Mouse (Mus musculus) ZHBTc4 (cell line): ENCODE measurements around the gene Hint2.

Source experiments
- DNase-seq: peaks from one replicate; pipeline ENCODE4 v3.0.0-alpha.2; 2011; ENCODE audit warnings: low read depth, low spot score

Hint2 gene

GRCm38 (mm10) chr4:43655656-43656338, 469 bp downstream of the Hint2 start:
- no peak for DNase-seq

DNA sequence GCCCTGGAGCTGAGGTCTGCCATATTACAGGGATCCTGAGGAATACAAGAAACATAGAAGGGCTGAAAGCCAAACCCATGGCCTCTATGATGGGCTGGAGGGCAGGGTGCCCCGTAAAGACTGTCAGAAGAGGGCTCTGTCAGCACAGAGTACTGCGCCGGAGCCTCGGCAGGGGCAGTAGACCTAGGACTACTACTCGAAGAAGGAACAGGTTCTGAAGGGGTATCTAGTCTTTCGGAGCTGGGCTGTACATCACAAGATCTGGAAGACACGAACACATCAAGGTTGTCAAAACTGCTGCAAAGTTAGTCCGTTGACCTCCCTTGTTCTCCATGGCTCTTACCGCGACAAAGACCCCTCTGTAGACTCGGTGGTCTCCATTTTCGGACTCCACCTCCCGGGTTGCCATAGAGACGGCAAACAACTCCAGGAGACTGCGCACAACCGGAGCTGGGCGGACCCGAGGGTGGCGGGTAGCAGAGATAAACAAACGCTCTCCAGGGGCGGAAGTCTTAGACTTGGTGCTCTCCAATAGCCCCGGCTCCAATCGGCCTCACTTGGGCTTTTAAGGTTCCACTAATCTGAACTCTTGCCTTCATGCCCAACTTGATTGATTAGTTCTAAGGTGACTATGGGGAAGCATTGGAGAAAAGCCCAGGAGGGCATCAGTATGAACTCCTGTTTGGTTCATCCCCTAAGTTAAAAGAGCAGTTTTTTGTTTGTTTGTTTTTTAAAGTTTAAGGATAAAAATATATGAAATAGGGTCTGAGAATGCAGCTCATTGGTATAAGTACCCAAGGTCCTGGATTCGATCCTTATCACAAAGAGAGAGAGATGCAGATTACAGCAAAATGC, 2.9 kb downstream of the Hint2 start, which contains the start of gene Spag8:
Spag8 (minus strand) TSS at position 434 of the 855 bp plus-strand sequence.
- DNase-seq: peak; percentile 63

- no peak for DNase-seq
Observed at GRCm38 (mm10) chr4:43652726-43653125, 3.5 kb downstream of the Hint2 start.

DNA sequence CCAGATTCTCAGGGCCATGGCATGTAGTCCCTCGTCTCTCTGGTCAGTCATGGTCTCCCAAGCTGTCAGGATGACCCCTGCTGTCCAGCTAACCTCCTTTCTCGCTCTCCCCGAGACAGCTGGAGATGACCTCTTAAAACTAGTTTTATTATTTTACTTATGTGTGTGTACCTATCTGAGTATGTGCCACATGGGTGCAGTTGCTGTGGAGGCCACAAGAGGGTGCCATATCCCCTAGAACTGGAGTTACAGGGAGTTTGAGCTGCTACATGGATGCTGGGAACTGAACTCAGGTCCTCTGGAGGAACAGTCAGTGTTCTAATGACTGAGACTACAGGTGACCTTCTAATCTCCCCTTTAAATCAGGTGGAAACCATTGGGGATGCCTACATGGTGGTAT, 6.5 kb downstream of the Hint2 start:
- DNase-seq: peak; percentile 63

GRCm38 (mm10) chr4:43640491-43640890, 15.8 kb downstream of the Hint2 start:
- DNase-seq: no peak

GRCm38 (mm10) chr4:43640076-43640475, 16.2 kb downstream of the Hint2 start:
- no peak for DNase-seq

DNA sequence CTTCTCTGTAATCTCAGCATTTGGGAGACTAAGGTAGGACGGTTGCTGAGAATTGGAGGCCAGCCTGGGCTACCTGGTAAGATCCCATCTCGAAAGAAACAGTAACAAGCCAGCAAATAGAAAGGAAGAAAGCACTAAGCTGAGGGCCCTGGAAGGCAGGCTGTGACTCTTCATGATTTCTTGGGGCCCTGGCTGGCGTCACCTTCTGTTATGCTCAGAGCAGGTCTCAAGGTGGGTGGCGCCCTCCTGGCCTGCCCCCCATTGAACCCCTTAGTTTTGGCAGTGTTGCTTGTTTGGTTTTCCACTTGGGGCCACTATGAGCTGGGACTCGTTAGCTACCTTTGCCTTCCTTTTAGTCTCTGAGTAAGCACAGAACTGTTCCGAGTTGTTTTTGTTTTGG, 19.5 kb downstream of the Hint2 start:
- DNase-seq: no peak

DNA sequence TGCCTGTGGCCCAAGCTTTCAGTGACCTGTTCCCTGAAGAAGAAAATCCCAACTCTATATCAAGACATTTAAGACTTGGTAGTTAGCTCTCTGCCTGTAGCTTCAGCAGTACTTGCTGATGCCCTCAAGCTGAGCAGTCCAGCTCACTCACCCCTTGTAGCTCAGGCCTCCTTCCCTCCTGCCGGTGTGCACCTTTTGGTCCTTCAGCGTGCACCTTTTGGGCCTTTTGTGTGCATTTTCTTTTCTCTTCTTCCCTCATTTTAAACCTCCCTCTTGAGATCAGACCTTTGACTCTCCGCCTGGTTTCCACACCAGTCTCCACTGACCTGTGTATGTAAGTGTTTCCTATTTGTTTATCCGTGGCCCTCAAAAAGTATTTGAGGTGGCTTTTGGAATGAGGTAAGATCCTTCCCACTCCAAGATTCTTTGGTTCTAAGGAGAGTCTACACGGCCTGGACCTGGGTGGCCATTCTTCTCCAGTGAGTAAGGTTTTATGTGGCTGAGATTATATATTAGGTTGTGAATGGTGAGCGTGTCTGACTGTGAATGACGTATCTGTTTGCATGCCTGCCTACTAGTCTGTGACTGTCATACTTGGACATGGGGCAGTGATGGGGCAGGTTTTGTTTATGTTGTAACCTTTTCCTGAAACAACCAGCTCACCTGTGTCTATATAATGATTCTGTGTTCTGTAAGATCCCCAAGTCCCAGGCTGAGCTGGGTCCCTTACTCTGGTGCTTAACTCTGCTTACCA, 21.5 kb downstream of the Hint2 start:
- DNase-seq: no peak

DNA sequence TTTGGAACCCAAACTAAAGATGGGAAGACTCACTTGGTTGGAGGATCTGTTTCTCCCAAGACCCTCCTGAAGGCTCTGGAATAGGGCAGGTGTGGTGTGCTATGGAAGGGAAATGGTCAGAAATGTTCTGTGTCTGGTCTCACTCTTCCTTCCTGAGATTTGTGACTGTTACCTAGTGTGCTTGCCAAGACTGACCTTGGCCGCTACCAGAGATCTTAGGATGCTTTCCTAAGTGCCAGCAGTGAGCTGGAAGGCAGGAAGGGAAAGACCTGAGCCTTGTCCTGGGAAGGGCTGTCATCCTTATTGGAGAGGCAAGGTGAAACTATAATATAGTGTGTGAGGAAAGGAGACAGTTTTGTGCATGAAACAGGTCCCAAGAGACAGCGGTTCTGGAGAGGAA, 22.5 kb downstream of the Hint2 start:
- DNase-seq: no peak

GRCm38 (mm10) chr4:43633296-43633695, 23.0 kb downstream of the Hint2 start:
- no peak for DNase-seq

DNA sequence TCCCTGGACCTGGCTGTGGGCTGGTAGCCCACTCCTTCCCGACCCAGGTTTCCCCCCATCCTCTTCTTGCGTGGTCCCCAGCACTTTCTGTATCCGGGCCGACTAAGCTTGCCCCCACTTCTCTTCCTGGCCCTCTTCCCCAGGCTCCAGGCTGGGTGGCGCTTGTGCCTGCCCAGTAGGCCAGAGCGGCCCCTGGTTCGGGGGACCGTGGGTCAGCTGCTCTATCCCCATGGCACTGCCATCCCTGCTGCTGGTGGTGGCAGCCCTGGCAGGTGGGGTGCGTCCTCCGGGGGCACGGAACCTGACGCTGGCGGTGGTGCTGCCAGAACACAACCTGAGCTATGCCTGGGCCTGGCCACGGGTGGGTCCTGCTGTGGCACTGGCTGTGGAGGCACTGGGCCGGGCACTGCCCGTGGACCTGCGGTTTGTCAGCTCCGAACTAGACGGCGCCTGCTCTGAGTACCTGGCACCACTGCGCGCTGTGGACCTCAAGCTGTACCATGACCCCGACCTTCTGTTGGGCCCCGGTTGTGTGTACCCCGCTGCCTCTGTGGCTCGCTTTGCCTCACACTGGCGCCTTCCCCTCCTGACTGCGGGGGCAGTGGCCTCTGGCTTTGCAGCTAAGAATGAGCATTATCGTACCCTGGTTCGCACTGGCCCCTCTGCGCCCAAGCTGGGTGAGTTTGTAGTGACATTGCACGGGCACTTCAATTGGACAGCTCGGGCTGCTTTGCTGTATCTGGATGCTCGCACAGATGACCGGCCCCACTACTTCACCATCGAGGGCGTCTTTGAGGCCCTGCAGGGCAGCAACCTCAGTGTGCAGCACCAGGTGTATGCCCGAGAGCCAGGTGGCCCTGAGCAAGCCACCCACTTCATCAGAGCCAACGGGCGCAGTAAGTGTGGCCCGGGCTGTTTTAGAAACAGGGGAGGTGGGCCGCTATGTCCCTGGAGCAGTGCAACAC, 24.0 kb downstream of the Hint2 start:
- DNase-seq: peak; percentile 23

- DNase-seq: peak; percentile 60
Observed at GRCm38 (mm10) chr4:43631046-43631955, 25.0 kb downstream of the Hint2 start, which contains the start of gene Npr2. Gene Npr2, plus strand, starts transcription at chr4:43631935.

DNA sequence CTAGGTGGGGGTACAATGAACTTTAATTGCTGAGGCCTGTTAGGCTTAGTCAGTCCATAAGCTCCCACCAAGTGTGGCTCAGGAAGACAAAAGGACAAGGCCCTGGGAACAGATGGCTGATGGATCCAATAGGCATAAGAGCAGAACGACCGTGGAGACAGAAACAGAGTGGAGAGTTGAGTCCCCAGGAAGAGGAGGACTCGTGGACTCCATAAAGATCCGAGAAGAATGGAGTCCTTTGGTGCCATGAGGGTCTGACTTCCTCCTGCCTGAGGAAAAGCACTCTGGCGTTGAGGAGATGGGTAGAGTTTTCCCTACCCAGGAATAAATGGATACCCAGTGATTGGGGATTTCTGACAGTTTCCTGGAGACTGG, 25.6 kb downstream of the Hint2 start:
- no peak for DNase-seq

GRCm38 (mm10) chr4:43630030-43630581, 26.2 kb downstream of the Hint2 start:
- DNase-seq: peak; percentile 88

DNA sequence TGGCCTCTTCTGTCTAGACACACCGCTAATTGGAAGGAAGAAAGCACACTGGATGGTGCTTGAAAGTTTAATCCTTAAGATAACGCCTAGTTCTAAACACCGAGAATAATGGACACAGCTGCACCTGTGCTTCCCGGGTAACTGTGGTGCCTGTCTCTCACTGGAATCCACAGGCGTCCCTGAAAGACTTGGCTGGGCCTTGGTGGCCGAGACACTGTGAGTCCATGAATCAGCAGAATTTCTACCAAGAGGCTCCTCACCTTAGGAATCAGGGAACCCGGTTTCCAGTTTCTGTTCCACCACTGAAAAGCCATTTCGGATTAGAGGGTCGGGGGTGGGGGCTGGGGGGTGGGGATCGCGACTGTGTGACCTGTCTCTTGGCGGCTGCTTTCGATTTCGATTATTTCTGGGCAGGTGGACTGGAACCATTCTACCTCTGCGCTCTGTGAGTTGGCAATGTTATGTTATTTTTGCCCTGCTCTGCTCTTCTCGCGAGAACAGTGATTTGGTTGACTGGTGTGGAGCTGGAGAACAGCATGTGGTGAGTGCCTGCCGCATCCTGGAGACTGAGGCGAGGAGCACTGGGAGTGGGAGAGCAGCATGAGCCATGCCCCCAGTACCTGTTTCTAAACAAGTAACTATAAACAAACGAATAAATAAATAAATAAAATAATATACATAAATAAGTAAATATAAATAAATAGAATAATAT, 27.0 kb downstream of the Hint2 start:
- DNase-seq: peak; percentile 64

DNA sequence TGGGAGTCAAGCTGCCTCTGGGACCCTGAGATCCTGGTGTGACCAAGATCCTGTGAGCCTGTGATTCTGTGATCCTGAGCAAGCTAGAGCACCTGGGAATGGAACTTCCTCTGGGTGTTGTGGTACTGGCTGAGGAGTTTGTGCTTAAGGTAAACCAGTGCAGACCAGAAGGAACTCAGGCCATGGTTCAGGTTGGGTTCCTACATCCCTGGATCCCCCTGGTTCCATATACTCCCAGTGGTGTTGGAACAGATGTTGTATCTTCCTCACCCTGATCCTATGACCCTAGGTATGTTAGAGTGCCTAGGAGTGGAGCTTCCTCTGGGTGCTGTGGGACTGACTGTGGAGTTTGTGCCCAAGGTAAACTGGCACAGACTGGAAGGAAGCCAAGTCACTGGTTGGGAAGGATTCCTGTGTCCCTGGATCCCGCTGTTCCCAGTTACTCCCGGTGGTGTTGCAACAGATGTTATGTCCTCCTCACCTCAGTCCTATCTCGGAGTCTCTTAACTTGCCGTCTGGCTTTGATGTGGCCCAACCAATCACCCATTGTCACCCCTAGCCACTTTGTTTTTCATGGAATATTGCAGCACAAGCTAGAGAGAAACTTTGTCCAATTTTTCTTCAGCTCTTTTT, 36.0 kb downstream of the Hint2 start:
- no peak for DNase-seq

- DNase-seq: no peak
Observed at GRCm38 (mm10) chr4:43613060-43613730, 43.1 kb downstream of the Hint2 start.

GRCm38 (mm10) chr4:43612534-43612933, 43.7 kb downstream of the Hint2 start:
- DNase-seq: no peak
